Mouse (Mus musculus): ENCODE measurements at regions not wholly inside any gene's neighbourhood (a gene's known extent, or its start where the extent isn't known, plus 50 kb on each side); places are given as distances from the start of the nearest gene placed in this dataset.

- TF ChIP-seq E2F4 (IDR thresholded peaks at IDR 0.05; ENCODE audit: insufficient replicate concordance, low read depth, low read length) (no peak), BHLHE40 (IDR thresholded peaks at IDR 0.05; ENCODE audit: low read depth, low read length) (no peak), ZNF384 (IDR thresholded peaks at IDR 0.05; ENCODE audit: low read depth, low read length) (no peak), CTCF (conservative IDR thresholded peaks at IDR 0.05 in 1 of 2, IDR thresholded peaks at IDR 0.05 in 1 of 2; ENCODE audit: low read depth in 2 of 2, low read length in 2 of 2) (no peak), NRF1 (IDR thresholded peaks at IDR 0.05; ENCODE audit: low read depth, low read length) (no peak)
Observed at GRCm38 (mm10) chr17:82824619-82825018, 390.5 kb upstream of the Pkdcc start.

All from CH12.LX (cell line).